Mouse (Mus musculus) T-cell, adult 66 days (primary cell): ENCODE measurements around the gene Olfr862. TPM values are rescaled to one million over a fixed set of nuclear protein-coding genes. Genes with fewer than 3 reads are reported as not detected.

Experiments used
- total RNA-seq, 2 experiments: library from RNA; stranded (reverse); gene quantifications; 3 replicates in 1 of 2; 4 replicates in 1 of 2; pipeline ENCODE4 v1.2.4; 2023

The Olfr862 gene
- not detected for total RNA-seq

GRCm38 (mm10) chr9:19887904-19888303 is at the start of gene Olfr862:
Gene Olfr862, minus strand, starts transcription at chr9:19888004.

GRCm38 (mm10) chr9:19916565-19916964 is 28.8 kb upstream of the Olfr862 start, which contains the start of gene Olfr77:
Gene Olfr77, plus strand, starts transcription at chr9:19916865.

GRCm38 (mm10) chr9:19849647-19850046 is 38.2 kb downstream of the Olfr862 start, which contains the start of gene Olfr860:
Gene Olfr860, minus strand, starts transcription at chr9:19849747.

Other genes with a start within 250 kb of the Olfr862 start
- gene Olfr857, start 178.6 kb downstream of the Olfr862 start, total RNA-seq = not detected
- not detected for gene Olfr58, start 107.7 kb downstream of the Olfr862 start, total RNA-seq
- not detected for gene Olfr859, start 83.1 kb downstream of the Olfr862 start, total RNA-seq
- not detected for gene Olfr860, start 38.3 kb downstream of the Olfr862 start, total RNA-seq
- not detected for gene Olfr77, start 28.9 kb upstream of the Olfr862 start, total RNA-seq
- gene Olfr866, start 140.0 kb upstream of the Olfr862 start, total RNA-seq = not detected
- gene Olfr867, start 169.6 kb upstream of the Olfr862 start, total RNA-seq = not detected
- not detected for gene Olfr868, start 210.6 kb upstream of the Olfr862 start, total RNA-seq
- gene Olfr869, start 241.0 kb upstream of the Olfr862 start, total RNA-seq = not detected